Mouse (Mus musculus) testis, adult 2 months (tissue): ENCODE measurements around the gene Ccna1.

Source experiments
- CTCF ChIP-seq: fragments of 200-500 bp; IDR thresholded peaks from 2 replicates; pipeline ENCODE4 v1.5.1; 2012; ENCODE audit warnings: low read depth, mild to moderate bottlenecking, inconsistent platforms, low read length, moderate library complexity; ENCODE audit not compliant: control insufficient read depth, insufficient read depth, insufficient replicate concordance
- POLR2A ChIP-seq: fragments of 200-500 bp; IDR thresholded peaks from 2 replicates; pipeline ENCODE4 v1.6.1; 2012; ENCODE audit warnings: low read depth, mild to moderate bottlenecking, inconsistent platforms, low read length, moderate library complexity; ENCODE audit not compliant: control insufficient read depth

DNA sequence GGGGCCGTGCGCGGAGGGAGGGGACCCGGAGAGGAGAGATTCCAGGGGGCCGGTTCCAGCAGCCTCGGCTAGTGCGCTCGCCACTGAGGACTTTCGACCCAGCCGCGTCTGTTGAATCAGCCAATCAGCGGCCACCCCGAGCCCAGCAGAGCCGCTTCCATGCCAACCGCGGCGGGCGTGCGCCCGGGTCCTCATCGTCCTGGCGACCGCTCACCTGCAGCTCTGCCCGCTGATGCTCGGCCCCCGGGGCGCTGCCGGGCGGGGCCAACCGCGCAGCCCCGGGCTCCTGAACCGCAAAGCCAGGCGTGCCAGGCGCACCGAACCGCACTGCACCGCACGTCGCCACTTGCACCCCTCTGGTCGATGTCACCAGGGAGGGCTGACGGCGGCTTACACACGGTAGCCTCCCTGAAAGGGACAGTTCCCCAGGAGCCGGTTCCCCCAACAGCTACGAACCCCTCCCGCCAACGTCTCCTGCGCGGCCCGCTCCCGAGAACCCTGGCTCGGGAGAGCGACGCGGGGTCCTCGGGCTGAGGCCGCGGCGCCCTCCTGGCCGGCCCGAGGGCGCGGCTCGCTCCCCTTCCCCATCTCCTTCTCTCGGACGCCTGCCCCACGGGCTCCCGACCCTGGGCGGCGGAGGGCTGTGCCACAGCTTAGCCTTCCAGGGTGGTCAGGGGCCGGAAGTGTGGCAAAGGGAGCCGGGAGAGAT lies at the start of gene Ccna1:
- no peak for TF ChIP-seq CTCF
- TF ChIP-seq POLR2A: peak; percentile 52
